Mouse (Mus musculus) Muller cell, postnatal 12 days (primary cell): ENCODE measurements around the gene Oaz1.
"Not testable (repeated sequence)": the region's sequence is repeated elsewhere in the genome, so short reads cannot be mapped to it uniquely, and the experiment has no call there.

Experiments used
- DNase-seq: peaks from one replicate; pipeline ENCODE4 v3.0.0-alpha.2; 2015; ENCODE audit errors: inconsistent ontology term

Oaz1 gene

GRCm38 (mm10) chr10:80822528-80822927, 3.9 kb upstream of the Oaz1 start:
- DNase-seq = no peak

GRCm38 (mm10) chr10:80823316-80823715, 3.1 kb upstream of the Oaz1 start:
- no peak for DNase-seq

GRCm38 (mm10) chr10:80823847-80824643, 2.4 kb upstream of the Oaz1 start:
- DNase-seq = no peak

GRCm38 (mm10) chr10:80824827-80825226, 1.6 kb upstream of the Oaz1 start:
- no peak for DNase-seq

DNA sequence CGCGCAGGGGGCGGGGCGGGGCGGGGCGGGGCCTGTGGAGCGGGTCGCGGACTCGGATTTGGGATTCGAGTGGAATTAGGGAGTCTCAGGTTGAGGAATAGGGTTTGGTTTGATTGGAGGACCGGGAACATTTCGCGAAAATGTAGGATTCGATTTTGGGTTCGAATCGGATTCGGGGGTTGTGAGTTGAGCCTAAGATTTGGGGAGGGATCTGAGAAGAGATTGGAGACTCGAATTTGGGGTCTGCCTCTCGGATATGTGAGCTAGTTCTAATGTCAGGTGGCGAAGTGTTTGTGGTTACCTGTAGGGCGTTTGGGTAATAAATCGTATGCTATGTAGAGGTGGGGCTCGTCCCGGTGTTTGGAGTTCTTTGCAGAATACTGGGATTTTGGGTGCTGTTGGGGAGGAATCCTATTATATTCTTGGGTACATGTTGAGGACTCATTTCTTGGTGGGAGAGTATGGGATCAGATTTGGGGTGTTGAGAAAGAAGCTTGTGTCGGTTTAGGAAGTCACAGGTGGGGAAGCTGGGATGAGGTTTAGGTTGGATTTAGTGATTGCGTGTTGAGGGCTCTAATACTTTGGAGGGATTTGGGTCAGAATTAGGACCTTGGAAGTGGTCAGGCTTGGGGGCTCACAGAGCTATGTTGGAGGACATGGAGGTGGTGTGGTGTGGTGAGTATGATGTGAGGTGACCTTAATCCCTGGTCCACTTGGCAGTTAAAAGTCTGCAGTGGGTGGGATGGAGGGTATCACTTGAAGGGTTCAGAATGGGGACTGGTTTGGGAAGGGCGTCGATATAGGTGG, 810 bp downstream of the Oaz1 start:
- DNase-seq = no peak

- DNase-seq = no peak
Observed at GRCm38 (mm10) chr10:80827870-80828420, 1.5 kb downstream of the Oaz1 start.

DNA sequence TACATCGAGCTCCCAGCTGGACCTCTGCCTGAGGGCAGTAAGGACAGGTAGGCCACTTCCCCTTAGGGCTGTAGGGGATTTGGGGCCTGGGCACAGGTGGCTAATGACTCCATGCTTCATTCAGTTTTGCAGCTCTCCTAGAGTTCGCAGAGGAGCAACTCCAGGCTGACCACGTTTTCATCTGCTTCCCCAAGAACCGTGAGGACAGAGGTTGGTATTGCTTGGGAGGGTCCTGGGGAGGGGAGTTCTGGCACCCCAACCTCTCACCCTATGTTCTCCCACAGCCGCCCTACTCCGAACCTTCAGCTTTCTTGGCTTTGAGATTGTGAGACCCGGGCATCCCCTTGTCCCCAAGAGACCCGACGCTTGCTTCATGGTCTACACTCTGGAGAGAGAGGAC, 2.1 kb downstream of the Oaz1 start:
- not testable (repeated sequence) for DNase-seq

GRCm38 (mm10) chr10:80829359-80830278, 3.2 kb downstream of the Oaz1 start:
- DNase-seq = no peak

- no peak for DNase-seq
Observed at GRCm38 (mm10) chr10:80831136-80831535, 4.7 kb downstream of the Oaz1 start.

- no peak for DNase-seq
Observed at GRCm38 (mm10) chr10:80832818-80833217, 6.4 kb downstream of the Oaz1 start.

DNA sequence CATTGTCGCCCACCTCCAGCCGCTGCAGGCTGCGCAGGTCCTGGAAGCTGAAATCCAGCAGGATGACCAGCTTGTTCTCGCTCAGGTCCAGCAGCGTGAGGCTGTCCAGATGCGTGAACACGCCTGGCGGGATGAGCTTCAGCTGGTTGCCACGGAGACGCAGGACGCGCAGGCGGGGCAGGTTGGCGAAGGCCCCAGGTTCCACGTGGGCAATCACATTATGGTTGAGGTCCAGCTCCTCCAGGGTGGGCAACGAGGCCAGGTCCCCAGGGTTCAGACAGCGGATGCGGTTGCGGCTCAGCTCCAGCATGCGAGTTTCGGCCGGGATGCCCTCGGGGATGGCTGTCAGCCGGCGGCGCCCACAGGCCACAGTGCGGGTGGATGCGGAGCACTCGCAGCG, 9.2 kb downstream of the Oaz1 start:
- DNase-seq = no peak

DNA sequence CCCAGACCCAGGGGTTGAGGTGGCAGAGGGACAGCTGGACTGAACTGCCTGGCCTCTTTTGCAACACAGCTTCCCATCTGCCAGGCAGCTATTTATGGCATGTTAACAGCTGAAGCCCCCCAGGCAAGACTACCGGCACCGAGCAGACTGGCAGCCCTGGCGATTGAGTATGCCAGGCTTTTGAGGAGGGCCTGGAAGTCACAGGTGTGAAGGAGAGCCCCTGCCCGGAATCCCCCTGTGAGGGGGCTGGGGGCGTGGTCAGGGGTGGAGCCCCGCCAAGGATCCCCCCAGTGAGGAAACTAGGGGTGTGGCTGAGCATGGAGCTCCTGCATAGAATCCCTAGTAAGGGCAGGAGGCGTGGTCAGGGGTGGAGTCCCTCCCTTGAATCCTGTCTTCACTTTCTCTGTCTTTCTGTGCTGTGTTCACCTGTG, 10.5 kb downstream of the Oaz1 start:
- DNase-seq = no peak

DNA sequence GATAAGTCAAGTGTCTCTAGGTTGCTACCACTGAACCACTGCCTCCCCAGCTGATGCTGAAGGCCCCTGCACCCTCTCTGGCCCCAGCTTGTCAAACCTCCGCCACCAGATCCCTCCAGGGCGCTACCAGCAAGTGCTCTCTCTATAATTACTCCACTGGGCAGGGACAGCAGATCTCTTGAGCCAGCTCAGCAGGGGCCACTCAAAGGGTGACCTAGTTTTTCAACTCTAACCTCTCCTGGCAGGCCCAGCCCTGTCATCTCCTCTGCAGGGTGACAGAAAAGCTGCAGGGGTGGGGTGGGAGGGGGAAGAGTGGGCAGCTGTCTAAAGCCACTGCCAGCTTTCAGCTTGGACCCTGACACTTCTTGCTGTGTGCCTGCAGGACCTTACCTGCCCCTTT, 11.4 kb downstream of the Oaz1 start:
- DNase-seq = peak; percentile 65

- DNase-seq = peak; percentile 57
Observed at GRCm38 (mm10) chr10:80838346-80838912, 12.0 kb downstream of the Oaz1 start.

GRCm38 (mm10) chr10:80839848-80840247, 13.4 kb downstream of the Oaz1 start:
- DNase-seq = no peak

DNA sequence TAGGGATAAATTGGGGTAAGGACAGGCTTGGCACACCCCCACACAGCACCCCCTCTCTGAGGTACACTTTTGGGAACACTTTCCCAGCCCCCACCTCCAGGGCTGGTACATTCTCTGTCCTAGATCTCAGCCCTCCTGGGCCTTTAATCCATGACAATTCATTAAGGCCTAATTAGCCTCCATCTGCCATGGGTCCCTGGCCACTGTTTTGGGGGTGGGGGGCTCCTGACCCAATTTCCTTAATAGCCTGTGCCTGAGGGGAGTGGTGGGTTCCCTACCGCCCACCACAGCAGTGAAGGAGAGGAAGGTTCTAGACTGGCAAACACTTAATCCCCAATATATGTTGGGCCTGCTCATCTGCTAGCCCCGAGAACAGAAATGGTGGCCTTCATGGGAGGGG, 15.2 kb downstream of the Oaz1 start:
- no peak for DNase-seq

- DNase-seq = no peak
Observed at GRCm38 (mm10) chr10:80842334-80842733, 15.9 kb downstream of the Oaz1 start.

DNA sequence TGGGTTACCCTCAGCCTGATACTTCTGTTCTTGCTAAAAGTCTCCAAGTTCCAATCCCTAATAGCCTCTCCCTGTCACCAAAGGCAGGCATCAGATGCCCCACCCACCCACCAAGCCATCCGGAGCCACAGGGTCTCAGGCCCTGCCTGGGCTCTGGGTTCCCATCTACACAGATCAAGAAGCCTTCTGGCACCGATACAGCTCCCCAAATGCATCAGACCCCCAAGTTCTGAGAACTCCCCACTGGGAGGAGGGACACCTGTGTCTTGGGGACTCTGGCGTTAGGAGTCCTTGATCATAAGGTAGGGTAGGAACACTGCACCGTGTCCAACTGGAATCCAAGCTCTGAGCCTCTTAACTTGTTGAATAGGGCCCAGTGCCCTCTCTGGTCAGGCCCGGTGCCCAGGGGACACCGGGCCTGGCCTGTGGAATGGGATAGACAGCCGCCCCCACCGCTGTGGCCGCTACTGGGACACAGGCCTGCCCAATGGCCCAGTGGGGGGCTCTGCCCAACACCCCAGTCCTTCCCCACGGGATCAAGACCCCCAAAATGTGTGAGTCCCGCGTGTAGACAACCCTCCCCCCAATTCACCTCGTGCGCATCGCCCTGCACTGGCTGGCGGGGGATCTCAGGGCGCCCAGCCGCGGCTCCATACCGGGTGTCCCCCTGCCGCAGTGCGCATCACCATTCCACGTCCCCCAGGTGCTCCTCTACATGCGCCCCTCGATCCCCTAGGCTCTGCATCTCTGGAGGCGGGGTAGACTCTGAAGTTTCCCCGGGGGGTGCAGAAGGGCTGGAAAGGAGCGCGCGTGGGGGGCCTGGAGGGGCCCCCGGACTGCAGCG, 16.9 kb downstream of the Oaz1 start:
- no peak for DNase-seq

GRCm38 (mm10) chr10:80843931-80844547, 17.6 kb downstream of the Oaz1 start, which contains the start of gene Lingo3:
Gene Lingo3 (minus strand): TSS chr10:80844039.
- DNase-seq = peak; percentile 38
